Mouse (Mus musculus): ENCODE measurements around the gene Dtl.

- TF ChIP-seq CTCF (IDR thresholded peaks at IDR 0.05; ENCODE audit: low read depth) (no peak), EP300 (IDR thresholded peaks at IDR 0.05; ENCODE audit: low read depth) (no peak)
These were observed 6.3 kb upstream of the Dtl start for GRCm38 (mm10) chr1:191581641-191582040.

Measured in liver, postnatal 0 days (tissue).